Comparison of ENCODE assay signal across 17 mouse cellular contexts in genomic region chr7:145187802-145188201, GRCm38 (mm10). TPM values are rescaled to one million over a fixed set of nuclear protein-coding genes. Genes with fewer than 3 reads are reported as not detected.
"Had no signal": no experiment of that assay in that cellular context is flagged by ENCODE, and none has a peak within 500 bp of the region (broad histone marks: within the 10 kb centered on the region; RNA-seq: fewer than 3 reads in every experiment).

No protein-coding gene starts in this region.

- H3K36me3 ChIP-seq: limb, embryonic 10.5 days; liver, embryonic 15.5 days; midbrain, embryonic 10.5 days; neural tube, embryonic 15.5 days had no signal

- H3K27me3 ChIP-seq: liver, embryonic 15.5 days; neural tube, embryonic 15.5 days had no signal

- DNase-seq: kidney, postnatal 14 days; lung, adult 2 months; lung, postnatal 36 days; midbrain, embryonic 14.5 days; right cerebral cortex, adult 18-20 months; right cerebral cortex, postnatal 25 days; thymus, adult 2 months; thymus, postnatal 25 days had no signal

- H3K4me3 ChIP-seq: left cerebral cortex, adult 2 months; limb, embryonic 10.5 days; liver, embryonic 15.5 days; midbrain, embryonic 10.5 days; myocyte; neural tube, embryonic 15.5 days had no signal

- H3K27ac ChIP-seq: left cerebral cortex, adult 2 months; limb, embryonic 10.5 days; liver, embryonic 15.5 days; midbrain, embryonic 10.5 days; neural tube, embryonic 15.5 days had no signal

- H3K9me3 ChIP-seq: limb, embryonic 10.5 days; liver, embryonic 15.5 days; midbrain, embryonic 10.5 days; neural tube, embryonic 15.5 days had no signal

- H3K4me1 ChIP-seq: liver, embryonic 15.5 days; neural tube, embryonic 15.5 days had no signal

RNA-seq across cellular contexts. Expression of gene 1810010D01Rik, which starts 20.1 kb away (rescaled TPM):
- total RNA-seq: left cerebral cortex, postnatal 14 days; megakaryocyte, adult 5-6 weeks had no signal
- polyA plus RNA-seq: myocyte; neural tube, embryonic 11.5 days; neural tube, embryonic 15.5 days had no signal
